Mouse (Mus musculus): ENCODE results near the gene Gsdma2.

- no peak for TF ChIP-seq CTCF (IDR thresholded peaks at IDR 0.05; ENCODE audit: borderline replicate concordance, extremely low read depth, insufficient read depth, insufficient read length)
- no peak for TF ChIP-seq POLR2A (IDR thresholded peaks at IDR 0.05; ENCODE audit: borderline replicate concordance, extremely low read depth, insufficient read depth, insufficient read length, poor library complexity, severe bottlenecking)
Measured at GRCm38 (mm10) chr11:98640091-98640490, 6.5 kb upstream of the Gsdma2 start.
